Mouse (Mus musculus): Measurements from ENCODE around the gene Jam2. TPM values are rescaled to one million over a fixed set of nuclear protein-coding genes. Genes with fewer than 3 reads are reported as not detected.

Gene Jam2
- total RNA-seq, 2 experiments from 2014 or later: 0.04 TPM; not detected in 1

DNA sequence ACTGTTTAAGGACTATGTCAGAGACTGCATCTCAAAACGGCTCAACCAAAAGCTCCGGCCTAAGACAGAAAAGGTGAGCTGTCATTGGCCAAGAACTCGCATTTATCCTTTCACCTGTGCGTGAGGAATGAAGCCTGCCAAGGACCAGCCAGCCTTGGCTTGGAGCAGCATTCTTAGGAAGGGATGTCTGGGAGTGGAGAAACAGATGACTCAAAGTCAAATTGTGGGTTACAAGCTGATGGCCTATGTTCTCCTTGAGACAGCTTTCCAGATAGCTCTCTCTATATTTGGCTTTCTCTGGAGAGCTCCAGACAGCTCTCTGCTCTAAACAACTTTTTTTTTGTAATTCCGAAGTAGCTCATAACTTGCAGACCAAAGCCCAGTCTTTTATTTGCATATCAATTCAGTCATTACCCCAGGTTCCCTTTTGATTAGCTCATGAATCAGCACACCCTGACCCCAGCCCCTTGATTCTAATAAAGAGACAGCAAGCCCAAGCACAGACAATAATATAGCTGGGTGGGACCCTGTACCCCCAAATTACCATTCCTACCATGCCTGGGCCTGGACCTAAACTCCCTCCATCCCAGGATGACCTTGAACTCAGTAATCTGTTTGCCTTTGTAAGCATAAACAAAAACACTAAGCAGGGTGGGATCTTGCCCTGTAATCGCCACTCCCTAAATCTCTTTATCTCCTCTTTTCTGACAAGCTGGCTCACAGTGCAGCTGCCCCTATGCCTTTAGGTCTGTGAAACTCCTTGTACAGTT lies 5.1 kb downstream of the Jam2 start:
- ATAC-seq (ENCODE audit: poor library complexity, severe bottlenecking): no peak

DNA sequence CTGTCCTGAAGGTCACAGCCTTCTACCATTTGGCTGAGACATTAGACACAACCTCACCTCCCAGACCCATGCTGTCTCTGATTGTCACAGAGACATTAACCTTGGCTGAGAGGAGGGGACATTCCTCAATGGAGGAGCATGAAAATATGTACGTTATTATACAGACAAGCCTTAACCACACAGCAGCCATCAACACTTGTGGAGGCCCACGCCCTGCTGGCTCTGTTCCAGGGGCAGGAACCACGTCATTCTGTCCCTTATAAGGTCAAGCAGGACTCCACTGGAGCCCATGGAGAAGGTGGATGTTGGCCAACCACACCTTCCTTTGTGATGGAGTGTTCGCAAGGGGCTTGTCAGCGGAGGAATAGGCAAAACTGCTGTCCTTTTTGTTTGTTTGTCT lies 5.8 kb downstream of the Jam2 start:
- no peak for ATAC-seq (ENCODE audit: poor library complexity, severe bottlenecking)

DNA sequence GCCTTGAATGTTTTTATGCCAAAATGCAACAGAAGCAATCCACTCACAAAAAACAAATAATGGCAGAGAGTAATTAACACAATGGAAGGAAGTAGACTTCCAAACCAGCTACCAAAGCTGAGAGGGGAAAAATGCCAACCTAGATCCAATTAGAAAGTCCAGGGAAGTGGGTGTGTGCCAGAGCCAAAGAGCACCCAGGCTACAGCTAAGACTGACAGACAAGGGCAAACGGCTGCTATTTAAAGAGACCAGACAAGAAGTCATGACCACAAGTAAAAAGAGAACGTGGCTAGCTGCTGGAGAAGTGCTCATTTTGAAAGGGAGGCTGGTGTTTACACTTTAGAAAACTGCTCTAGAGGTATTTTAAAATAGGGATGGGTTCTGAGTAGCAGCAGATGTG lies 9.4 kb downstream of the Jam2 start:
- ATAC-seq (ENCODE audit: poor library complexity, severe bottlenecking): no peak

DNA sequence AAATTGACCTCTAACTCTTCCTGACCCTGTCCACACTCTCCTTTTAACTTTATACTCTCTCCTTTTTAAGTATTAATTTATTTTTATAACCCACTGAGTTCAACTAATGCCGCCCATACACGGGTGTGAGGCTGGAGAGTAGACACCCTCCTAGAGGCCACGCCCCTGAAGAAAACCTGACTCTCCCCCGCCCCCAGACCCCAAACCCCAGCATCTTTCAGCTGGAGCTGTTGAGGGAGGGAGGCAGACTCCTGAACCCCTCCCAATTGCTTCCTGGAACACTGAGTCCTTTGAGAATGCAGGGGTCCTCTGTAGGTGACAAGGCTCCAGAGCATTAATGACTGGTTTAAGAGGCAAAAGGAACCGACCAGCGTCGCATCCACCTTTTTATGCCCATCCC lies 11.0 kb downstream of the Jam2 start:
- no peak for ATAC-seq (ENCODE audit: poor library complexity, severe bottlenecking)

DNA sequence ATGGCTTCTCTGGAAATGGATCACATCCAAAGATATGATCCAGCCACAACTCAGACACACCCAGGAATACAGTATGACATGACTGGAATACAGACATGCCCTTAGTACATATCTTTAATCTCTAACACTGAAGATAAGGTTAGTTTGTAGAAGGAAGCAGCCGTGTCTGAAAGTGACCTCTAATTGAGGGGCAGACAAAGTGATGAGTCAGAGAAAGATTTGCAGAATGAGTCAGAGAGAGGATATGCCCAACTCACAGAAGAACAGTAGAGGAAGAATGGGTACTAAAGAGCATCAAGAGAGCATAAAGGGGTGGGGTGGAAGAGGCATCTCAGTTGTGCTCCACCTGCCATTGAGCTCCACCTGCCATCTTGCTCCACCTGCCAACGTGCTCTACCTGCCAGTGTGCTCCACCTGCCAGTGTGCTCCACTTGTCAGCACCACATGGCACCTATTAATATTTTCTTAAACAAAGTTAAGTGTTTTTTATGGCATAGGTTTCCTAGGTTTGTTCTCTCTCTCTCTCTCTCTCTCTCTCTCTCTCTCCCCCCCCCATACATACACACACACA lies 16.8 kb downstream of the Jam2 start:
- no peak for ATAC-seq (ENCODE audit: poor library complexity, severe bottlenecking)

DNA sequence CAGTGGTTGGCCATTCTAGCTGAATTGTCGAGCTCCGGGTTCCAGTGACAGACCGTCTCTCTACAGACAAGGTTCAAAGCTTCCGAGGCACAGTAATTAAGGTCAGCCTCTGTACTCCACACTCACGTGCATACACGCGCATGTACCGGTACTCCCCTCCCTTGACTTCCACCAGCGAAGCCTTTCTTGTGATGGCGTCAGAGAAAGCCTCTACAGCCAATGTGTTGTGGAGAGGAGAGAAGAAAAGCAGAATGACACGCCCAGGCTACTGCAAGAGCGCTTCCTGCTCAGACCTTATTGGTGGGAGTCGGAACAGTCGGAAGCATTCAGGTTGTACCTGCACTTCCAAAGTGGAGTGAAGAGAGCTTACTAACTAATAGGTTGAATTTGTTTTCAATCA lies 19.5 kb downstream of the Jam2 start:
- no peak for ATAC-seq (ENCODE audit: poor library complexity, severe bottlenecking)

DNA sequence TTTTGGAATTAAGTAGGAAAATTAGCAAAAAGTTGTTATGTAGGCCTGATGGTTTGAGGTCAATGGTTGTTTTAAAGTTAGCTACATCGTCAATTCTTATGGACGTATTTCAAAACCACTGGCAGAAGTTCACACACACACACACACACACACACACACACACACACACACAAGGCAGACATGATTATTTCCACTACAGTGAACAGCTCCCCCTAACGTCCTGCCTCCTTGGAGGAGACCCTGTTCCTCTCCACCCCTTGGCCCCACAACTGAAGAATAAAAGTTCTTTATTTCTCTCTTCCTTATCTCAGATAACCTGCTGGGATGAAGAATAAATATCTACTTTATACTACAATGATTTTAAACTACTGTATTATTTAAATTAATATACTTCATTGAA lies 21.4 kb downstream of the Jam2 start:
- no peak for ATAC-seq (ENCODE audit: poor library complexity, severe bottlenecking)

DNA sequence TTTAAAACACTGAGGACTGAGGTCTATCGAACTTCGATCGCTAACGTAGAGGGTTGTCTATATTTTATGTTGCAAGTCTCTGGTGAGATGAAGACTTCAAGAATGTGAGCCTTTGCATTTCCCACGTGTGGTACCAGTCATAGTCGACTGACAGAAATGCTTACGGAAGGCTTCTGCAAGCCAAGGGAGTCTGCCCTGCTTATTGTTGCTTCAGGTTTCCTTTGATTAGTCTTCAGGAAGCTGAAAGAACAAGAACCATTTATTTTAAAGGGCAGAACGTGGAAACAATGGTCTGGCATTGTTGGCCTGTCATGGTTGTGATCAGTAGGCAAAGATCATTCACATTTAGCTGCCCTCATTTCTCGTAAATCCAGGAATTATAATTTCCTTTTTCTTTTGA lies 22.8 kb downstream of the Jam2 start:
- ATAC-seq (ENCODE audit: poor library complexity, severe bottlenecking): no peak

DNA sequence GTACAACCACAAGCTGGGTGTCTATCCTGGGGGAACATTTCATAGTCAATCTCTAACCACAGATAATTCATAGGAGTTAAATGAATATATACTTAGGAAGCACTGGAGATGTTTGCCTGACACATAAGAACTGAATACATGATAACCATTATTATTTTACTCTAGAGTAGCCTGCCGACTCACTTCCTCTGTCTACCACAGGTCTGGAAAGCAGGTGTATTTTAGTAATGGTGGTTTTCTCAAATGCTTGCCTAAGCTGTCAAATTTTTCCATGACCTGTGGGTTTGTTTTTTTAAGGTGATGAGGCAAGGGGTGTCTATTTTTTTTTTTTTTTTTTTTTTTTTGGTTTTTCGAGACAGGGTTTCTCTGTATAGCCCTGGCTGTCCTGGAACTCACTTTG lies 26.1 kb downstream of the Jam2 start:
- no peak for ATAC-seq (ENCODE audit: poor library complexity, severe bottlenecking)

DNA sequence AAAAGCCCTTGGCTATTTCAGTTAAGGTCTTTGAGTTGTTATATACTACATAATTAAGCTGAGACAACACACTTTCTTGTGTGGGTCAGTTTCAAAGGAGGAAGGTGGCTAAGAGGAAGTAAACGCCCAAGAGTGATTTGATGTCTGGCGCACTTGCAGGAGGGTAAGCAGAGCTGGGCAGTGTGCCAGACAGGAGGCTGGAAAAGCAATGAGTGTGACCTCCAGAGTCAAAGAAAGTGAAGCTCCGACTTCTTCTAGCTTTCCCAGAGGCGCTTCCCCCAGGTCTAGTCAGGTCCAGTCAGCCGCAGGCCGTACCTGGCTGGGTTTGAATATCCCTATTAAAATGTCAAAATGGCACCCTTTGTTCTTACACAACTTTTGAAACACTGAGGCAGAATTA lies 28.3 kb downstream of the Jam2 start:
- ATAC-seq (ENCODE audit: poor library complexity, severe bottlenecking): peak; percentile 93

DNA sequence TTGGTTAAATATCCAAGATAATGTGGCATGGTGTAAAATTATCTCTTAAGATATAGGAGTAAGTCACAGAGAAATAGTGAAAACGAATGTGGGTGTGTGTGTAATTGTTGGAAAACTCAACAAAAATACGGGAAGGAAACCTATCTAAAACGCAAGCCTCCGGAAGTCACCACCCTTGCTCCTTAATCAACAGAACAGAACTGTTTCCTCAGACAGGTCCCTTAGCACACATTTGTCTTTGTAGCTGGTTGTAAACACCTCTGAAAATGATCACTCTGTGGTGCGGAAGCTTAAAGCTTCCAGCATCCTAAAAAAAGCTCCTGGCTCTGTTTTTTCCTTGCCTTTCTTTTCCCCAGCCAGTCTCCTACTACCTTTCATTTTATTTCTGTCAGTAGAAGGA lies 30.9 kb downstream of the Jam2 start:
- peak; percentile 21; the same call in 1 of the 2 replicates for ATAC-seq (ENCODE audit: poor library complexity, severe bottlenecking)

DNA sequence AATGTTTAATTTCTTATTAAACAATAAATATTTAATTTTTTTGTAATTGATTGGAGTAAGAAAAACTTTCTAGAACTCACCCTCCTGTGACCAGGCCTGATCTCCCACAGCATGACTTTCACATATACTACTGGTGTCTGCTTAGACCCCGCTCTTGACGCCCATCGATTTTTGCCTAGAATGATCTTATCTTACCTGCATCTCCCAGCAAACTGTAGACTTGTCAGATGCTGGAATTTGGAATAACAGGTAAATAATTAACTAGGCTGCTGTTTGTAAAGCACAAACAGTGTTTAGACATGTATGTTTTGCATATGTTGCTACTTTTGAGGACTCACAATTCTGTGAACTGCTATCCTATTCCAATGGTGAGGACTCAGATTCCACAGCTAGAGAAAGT lies 32.3 kb downstream of the Jam2 start:
- no peak for ATAC-seq (ENCODE audit: poor library complexity, severe bottlenecking)

DNA sequence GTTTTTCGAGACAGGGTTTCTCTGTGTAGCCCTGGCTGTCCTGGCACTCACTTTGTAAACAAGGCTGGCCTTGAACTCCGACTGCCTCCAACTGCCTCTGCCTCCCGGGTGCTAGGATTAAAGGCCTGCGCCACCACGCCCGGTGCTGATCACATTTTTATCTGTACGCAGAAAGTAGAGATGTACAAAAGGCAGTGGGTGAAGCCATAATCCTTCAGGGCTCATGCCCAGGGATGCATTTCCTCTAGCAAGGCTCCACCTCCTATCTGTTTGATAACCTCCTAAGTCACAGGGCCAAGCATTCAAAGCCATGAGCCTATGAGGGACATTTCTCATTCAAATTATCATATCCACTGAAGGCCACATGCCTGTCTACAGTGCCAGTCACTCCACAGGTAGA lies 34.0 kb downstream of the Jam2 start:
- no peak for ATAC-seq (ENCODE audit: poor library complexity, severe bottlenecking)

DNA sequence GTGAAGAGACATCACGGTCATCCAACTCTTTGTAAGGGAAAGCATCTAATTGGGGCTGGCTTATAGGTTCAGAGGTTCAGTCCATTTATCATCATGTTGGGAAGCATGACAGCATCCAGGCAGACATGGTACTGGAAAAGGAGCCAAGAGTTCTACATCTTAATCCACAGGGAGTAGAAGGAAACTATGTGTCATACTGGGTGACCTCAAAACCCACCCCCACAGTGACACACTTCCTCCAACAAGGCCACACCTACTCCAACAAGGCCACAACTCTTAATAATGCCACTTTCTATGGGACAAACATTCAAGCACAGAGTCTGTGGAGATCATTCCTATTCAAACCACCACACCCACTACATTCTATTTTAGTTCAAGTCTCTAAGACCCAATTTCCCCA lies 36.3 kb downstream of the Jam2 start:
- ATAC-seq (ENCODE audit: poor library complexity, severe bottlenecking): no peak

DNA sequence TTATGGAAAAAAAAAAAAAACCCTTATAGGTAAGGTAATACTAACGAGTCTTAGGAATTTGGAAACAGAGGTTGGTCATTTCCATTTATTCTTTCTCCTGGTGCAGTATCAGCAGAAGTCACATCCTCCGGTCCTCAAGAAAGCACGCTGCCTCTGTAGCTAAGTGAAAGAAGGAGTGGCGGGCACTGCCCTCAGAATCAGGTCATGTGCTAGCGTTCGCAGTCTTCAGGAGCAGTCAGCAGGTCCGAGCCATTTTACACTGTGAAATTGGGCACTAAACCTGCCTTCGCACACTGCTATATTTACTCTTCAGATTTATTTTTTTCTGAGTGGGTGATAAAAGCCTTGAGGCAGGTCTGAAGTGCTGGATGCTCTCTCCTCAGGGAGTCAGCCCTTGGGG lies 39.9 kb downstream of the Jam2 start:
- peak; percentile 19; the same call in 1 of the 2 replicates for ATAC-seq (ENCODE audit: poor library complexity, severe bottlenecking)

DNA sequence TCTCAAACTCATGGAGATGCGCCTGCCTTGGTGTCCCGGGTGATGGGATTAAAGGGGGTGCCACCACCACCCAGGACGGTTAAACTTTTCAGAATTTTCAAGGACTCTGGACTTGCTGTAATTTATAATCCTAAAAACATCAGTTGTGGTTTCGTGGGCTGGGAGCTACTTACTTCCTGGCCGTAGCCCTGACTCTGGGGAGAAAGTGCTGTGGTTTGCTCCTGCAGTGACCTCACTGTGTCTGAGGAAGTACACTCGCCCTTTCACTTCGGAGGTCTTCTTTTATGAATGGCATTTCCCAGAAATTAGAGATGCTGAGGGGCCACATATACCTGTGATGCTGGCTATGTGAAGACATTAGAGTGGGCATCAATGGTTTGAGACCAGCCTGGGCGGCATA lies 40.6 kb downstream of the Jam2 start:
- peak; percentile 90 for ATAC-seq (ENCODE audit: poor library complexity, severe bottlenecking)

DNA sequence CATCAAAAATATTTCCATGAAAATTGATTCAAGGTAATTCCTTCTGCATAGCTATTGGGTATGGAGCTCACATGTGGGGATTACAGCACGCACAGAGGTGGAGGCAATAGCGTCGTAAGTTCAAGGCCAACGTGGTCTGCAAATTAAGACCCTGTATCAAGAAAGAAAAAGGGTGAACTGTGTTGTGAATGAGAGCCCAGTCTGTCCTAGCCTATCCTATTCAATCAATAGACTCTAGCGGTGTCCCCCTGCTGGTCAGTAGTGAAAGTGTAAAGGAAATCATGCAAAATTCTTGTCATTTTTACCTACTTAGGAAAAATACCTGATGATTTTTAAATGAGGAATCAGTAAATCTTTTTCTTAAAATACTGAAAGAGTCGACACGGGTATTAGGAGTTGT lies 43.5 kb downstream of the Jam2 start:
- ATAC-seq (ENCODE audit: poor library complexity, severe bottlenecking): peak; percentile 56

DNA sequence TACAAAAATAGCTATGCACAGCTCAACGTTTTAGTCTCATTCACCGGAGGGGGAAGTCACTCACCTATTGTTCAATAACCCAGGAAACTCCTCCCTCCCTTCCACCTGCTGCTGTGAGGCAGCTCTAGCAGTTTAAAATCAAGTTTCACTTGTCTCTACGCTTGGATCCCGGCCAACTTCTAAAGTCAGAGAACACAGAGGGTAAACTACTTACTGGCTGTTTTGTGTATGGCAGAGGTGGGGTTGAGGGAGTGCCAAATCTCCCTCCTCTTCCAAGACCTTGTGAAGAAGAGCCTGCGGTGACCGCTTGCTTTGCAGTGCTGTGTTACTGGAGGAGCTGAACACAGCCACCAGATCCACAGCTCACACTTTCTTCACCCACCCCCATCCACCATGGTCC lies 51.1 kb downstream of the Jam2 start:
- no peak for ATAC-seq (ENCODE audit: poor library complexity, severe bottlenecking)

DNA sequence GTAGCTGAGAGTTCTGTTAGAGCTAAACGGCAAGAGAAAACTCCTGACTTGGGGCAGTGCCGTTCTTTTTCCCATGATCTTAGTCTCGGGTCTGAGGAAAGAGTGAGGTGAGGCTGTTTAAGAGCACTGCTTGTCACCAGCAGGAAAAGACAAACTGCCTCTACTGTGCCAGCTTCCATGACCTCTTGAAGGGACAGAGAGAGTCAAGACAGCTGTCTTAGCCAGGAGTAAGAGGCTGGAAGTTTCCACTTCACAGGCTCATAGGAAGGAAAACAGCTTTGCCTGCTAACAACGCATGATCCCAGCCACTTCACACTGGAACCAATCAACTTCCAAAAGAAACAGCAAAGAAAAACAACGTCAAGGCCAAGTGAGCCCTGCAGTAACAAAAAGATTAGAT lies 57.8 kb downstream of the Jam2 start:
- ATAC-seq (ENCODE audit: poor library complexity, severe bottlenecking): no peak

DNA sequence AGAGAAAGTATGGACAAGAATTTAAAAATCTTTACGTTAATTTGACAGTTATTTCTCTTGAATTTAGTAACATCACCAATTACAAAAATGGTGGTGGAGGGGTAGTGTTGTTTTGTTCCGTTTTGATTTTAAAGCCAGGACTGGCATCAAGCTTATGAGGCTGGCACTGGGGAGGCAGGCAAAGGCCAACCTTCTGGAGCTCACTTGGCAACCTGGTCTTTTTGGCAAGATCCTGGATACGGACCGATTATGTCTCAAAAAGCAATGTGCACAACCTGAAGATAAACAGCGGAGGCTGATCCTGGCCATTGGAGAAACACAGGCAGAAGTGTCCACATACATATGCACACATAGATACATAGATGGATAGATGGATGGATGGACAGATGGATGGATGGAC lies 58.8 kb downstream of the Jam2 start:
- ATAC-seq (ENCODE audit: poor library complexity, severe bottlenecking): no peak

DNA sequence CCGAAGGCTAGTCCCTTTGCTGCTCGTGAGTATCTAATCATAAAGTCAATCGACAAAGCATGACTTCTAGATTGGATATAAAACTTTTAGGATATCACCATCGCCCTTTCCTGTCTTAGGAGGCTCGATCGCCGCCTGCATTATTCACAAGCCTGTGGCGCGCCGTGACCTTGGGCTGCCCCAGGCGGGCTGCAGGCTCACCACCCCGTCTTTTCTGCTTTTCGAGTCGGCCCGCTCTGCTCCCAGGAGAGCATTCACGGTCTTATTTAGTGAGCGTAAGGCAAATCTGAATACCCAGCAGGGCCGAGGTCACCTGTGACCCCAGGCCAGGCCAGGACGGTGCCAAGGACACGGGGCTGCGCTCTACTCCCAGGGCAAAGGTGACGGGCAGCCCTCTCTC lies 60.4 kb downstream of the Jam2 start:
- ATAC-seq (ENCODE audit: poor library complexity, severe bottlenecking): peak; percentile 33

DNA sequence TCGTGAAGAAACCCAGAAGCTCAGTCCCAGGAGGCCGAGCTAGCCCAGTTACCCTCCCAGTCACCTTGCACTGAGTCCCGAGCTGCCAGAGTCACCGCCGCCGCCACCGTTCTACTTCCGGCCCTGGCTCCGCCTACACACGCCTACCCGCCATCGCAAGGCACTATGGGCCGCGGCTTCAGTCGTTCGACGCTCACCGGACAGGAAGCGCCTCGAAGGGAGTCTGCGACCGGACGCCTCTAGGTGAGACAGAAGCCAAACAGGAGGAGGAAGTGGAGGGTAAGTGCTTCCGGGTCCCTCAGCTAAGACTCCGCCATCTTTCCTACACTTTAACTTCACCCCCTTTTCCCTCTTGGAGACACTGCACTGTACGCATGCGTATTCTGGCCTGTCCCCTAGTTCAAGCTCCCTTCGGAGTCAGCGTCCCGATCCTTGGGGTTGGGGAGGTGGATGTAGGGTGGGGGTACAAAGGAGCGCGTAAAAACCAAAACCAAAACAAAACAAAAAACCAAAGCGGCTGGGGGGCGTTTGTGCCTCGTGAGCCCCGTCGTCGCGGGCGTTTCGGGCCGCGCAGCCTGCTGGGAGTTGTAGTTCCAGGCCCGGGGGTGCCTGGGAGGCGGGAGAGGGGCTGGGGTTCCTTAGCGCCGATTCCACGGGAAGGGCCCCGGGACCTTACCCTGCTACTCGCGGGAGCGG lies 61.0 kb downstream of the Jam2 start, which contains the start of gene Gabpa:
TSS of gene Gabpa (plus strand) at position 181 of the 696 bp plus-strand sequence.
- ATAC-seq (ENCODE audit: poor library complexity, severe bottlenecking): peak; percentile 88
